Mouse (Mus musculus) liver, adult 2 months (tissue): ENCODE data around the gene Cort. TPM values are rescaled to one million over a fixed set of nuclear protein-coding genes. Genes with fewer than 3 reads are reported as not detected.

Experiments
- DNase-seq: peaks from one replicate; pipeline ENCODE4 v3.0.0-alpha.2; 2011; ENCODE audit warnings: low read depth, low spot score; ENCODE audit errors: extremely low read depth
- H3K27ac ChIP-seq: fragments of 200-500 bp; replicated peaks from 2 replicates; pipeline ENCODE4 v1.5.1; 2012; ENCODE audit warnings: low read depth, mild to moderate bottlenecking, control low read depth, inconsistent platforms, low read length; ENCODE audit not compliant: insufficient read depth
- H3K27me3 ChIP-seq: fragments of 200-500 bp; 2 replicates; pipeline ENCODE4 v1.6.1; 2012; ENCODE audit warnings: mild to moderate bottlenecking, moderate library complexity, low read length, inconsistent platforms; ENCODE audit not compliant: control insufficient read depth, insufficient read depth
- H3K36me3 ChIP-seq: fragments of 200-500 bp; 2 replicates; pipeline ENCODE4 v1.6.1; 2012; ENCODE audit warnings: low read length, inconsistent platforms; ENCODE audit not compliant: control insufficient read depth, insufficient read depth
- H3K4me1 ChIP-seq: fragments of 200-500 bp; 2 replicates; pipeline ENCODE4 v1.6.1; 2011; ENCODE audit warnings: low read length; ENCODE audit not compliant: control insufficient read depth, insufficient read depth
- H3K4me3 ChIP-seq: fragments of 200-500 bp; 2 replicates; pipeline ENCODE4 v1.5.1; 2011; ENCODE audit warnings: low read depth, mild to moderate bottlenecking, control low read depth, low read length, moderate library complexity; ENCODE audit not compliant: insufficient read depth
- H3K79me2 ChIP-seq: fragments of 200-500 bp; 2 replicates; pipeline ENCODE4 v1.6.1; 2012; ENCODE audit warnings: inconsistent platforms, mild to moderate bottlenecking, low read length, moderate library complexity; ENCODE audit not compliant: control insufficient read depth, insufficient read depth
- H3K9ac ChIP-seq: fragments of 200-500 bp; 2 replicates; pipeline ENCODE4 v1.6.1; 2012; ENCODE audit warnings: low read depth, mild to moderate bottlenecking, control low read depth, inconsistent platforms, low read length
- CTCF ChIP-seq: fragments of 200-500 bp; IDR thresholded peaks from 2 replicates; pipeline ENCODE4 v1.5.1; 2011; ENCODE audit warnings: low read depth, low read length, control low read depth
- POLR2A ChIP-seq: fragments of 200-500 bp; IDR thresholded peaks from 2 replicates; pipeline ENCODE4 v1.6.1; 2011; ENCODE audit warnings: low read length, control low read depth; ENCODE audit not compliant: insufficient read depth; ENCODE audit errors: extremely low read depth
- WGBS: fragments of 180-500 bp; shearing (Covaris S2); methylation state at CpG from one replicate; pipeline ENCODE4 v1.1.7; 2018; 5-methylcytosine and 5-hydroxymethylcytosine counted together
- polyA plus RNA-seq: library from polyadenylated mRNA; depleted of rRNA; stranded (reverse); fragments of >200 nt; gene quantifications from 2 replicates; pipeline ENCODE4 v1.2.3, GENCODE M21; 2012
- total RNA-seq: library from RNA; depleted of rRNA; stranded (reverse); fragments of >200 nt; gene quantifications from 2 replicates; pipeline ENCODE4 v1.2.3, GENCODE M21; 2014

Cort gene
- total and polyA plus RNA-seq, 2 experiments = not detected

DNA sequence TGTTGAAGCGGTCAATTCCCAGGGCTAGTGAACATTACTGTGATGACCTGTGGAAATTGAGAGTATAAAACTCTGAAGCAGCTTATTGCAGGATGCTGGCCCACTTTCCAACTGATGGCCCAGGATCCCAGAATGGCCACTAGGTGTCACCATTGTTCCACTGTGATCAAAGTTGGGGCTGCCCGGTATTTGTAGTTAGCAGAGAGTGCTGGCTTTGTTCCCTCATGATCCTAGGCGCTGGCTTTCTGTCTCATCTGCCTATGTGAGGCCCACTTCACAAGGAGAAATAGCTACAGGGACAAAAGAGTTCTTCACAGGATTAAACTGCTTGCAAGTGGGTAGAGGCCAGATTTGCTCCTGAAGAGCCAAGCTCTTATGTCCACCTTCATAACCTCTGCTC is 17.9 kb upstream of the Cort start:
- DNase-seq = peak; percentile 63
- Histone ChIP-seq H3K9ac (no peak overlapping the region), H3K4me3 (no peak overlapping the region), H3K27ac (no peak overlapping the region), H3K27me3 (no peaks in the 10 kb centered on the region), H3K36me3 (no peaks in the 10 kb centered on the region), H3K4me1 (peaks cover 10% of the 10 kb centered on the region), H3K79me2 (no peaks in the 10 kb centered on the region)
- TF ChIP-seq POLR2A (no peak), CTCF (peak; percentile 79)
- 1% methylated on average over 3 of the region's 3 CpGs for WGBS

DNA sequence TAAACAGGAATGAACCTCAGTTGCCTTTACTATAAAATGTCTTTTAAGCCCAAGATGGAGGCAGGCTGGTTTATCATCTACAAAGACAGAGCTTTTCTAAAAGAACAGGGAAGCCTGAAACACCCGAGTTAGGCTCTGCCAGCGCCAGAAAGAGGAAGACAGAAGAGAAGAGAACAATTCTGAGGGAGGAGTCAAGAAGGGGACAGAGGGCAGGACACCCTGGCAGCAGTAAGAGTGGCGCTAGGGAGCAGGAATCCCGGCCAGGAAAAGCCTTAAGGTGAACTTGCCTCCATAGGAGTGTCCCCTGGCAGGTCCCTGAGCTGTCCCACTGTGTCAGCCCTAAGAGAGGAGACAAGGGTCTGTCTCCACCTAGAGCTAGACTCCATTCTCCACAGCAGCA is 17.0 kb upstream of the Cort start:
- TF ChIP-seq CTCF = no peak
- no peak for TF ChIP-seq POLR2A
- H3K79me2 ChIP-seq = no peaks in the 10 kb centered on the region
- H3K4me1 ChIP-seq = peaks cover 5% of the 10 kb centered on the region; the same call in 1 of the 2 replicates
- H3K4me3 ChIP-seq = no peak overlapping the region
- WGBS = 24% methylated on average over 4 of the region's 4 CpGs
- no peaks in the 10 kb centered on the region for H3K36me3 ChIP-seq
- H3K9ac ChIP-seq = no peak overlapping the region
- H3K27me3 ChIP-seq = no peaks in the 10 kb centered on the region
- no peak overlapping the region for H3K27ac ChIP-seq
- no peak for DNase-seq

DNA sequence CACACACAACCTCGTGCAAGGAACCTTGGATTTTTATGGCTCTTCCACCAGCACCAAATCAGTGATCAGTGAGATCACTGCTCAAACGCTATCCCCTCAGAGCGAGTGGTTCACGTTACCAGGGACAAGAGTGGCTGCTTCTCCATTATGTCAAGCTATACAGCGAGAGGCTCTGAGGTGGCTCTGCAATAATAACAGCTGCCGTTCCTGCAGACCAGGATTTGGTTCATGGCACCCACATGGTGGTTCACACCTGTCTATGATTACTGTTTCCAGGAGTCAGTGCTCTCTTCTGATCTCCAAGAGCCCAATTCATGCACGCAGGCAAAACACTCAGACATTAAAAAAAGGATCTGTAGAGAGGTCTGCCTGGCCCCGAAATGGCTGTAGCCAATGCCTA is 12.0 kb upstream of the Cort start:
- H3K9ac ChIP-seq = no peak overlapping the region
- TF ChIP-seq POLR2A = no peak
- TF ChIP-seq CTCF = no peak
- H3K36me3 ChIP-seq = no peaks in the 10 kb centered on the region
- H3K79me2 ChIP-seq = no peaks in the 10 kb centered on the region
- no peaks in the 10 kb centered on the region for H3K4me1 ChIP-seq
- 92% methylated on average over 8 of the region's 8 CpGs for WGBS
- no peak overlapping the region for H3K27ac ChIP-seq
- H3K27me3 ChIP-seq = no peaks in the 10 kb centered on the region
- no peak overlapping the region for H3K4me3 ChIP-seq
- no peak for DNase-seq

DNA sequence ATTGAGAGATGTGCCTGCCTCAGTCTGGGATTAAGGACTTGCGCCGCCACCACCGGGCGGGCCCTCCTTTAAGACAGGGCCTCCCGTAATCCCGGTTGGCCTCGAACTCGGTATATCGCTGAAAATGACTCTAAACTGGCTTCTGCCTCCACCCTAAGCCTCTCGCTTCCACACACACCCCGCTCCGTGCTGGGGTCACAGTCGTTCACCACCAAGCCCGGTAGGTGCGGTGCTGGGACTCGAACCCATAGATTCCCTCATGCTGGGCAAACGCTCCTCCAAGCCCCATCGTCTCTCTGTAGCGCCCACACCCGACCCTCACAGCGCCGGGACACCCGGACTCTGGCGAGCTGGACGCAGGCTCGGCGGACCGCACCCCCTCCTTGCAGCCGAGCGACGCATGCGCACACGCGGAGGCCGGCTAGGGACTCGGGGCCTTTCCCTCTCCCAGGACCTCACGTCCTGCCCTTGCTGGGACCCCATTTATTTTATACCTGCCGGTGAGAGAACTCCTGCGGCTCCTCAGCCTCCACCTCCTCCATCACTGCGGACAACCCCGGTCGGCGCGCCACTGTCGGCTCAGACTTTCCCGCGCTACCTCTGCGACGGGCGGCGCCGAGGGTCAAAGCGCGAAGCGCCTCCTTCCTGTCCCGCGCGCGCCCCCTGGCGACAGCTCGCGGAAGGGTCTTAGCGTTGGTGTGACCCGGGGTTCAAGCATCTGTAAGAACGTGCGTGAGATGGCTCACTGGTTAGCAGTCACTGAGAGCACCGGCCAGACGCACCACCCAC is 10.6 kb upstream of the Cort start, which contains the start of gene Cenps:
Gene Cenps (minus strand): TSS at position 648 of the 789 bp plus-strand sequence.
- TF ChIP-seq POLR2A = no peak
- peak; percentile 87 for TF ChIP-seq CTCF
- no peaks in the 10 kb centered on the region for H3K79me2 ChIP-seq
- no peaks in the 10 kb centered on the region for H3K27me3 ChIP-seq
- H3K4me3 ChIP-seq = peak within 1 kb of the TSS; percentile 73
- peak; percentile 51 for DNase-seq
- no peaks in the 10 kb centered on the region for H3K4me1 ChIP-seq
- H3K9ac ChIP-seq = peak within 1 kb of the TSS; percentile 58
- no peak within 1 kb of the TSS for H3K27ac ChIP-seq
- H3K36me3 ChIP-seq = no peaks in the 10 kb centered on the region
- WGBS = 3% methylated on average over 68 of the region's 68 CpGs

DNA sequence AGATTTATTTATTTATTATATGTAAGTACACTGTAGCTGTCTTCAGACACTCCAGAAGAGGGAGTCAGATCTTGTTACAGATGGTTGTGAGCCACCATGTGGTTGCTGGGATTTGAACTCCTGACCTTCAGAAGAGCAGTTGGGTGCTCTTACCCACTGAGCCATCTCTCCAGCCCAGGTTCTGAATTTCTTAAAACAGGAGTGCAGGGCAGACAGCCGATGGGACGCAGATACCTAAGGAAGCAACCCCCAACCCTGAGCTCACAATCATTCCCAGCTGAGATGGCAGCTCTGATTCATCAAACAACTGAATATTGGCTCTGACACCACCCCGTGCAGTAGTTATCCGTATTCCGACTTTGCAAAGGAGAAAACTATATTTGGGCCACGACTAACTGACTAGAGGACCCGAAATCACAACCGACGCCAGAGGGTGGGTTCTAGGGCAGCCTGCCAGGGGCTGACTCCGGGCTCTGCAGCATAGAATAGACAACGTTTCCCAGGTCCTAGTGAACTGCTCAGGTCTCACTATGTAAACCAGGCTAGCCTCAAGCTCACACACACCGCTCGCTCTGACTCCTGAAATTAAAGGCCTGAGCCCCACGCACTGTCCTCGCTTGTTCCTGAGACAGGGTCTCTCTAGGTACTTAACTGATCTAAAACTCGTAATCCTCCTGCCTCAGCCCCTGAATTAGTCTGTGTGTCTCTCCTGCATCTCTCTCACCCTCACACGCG is 9.7 kb upstream of the Cort start:
- H3K4me3 ChIP-seq = no peak overlapping the region
- no peaks in the 10 kb centered on the region for H3K36me3 ChIP-seq
- no peak overlapping the region for H3K27ac ChIP-seq
- H3K9ac ChIP-seq = no peak overlapping the region
- TF ChIP-seq POLR2A = no peak
- TF ChIP-seq CTCF = no peak
- H3K79me2 ChIP-seq = no peaks in the 10 kb centered on the region
- WGBS = 84% methylated on average over 18 of the region's 18 CpGs
- H3K4me1 ChIP-seq = peaks cover 3% of the 10 kb centered on the region
- no peak for DNase-seq
- H3K27me3 ChIP-seq = no peaks in the 10 kb centered on the region
